Mouse (Mus musculus) gastrocnemius, postnatal 36 days (tissue): Measurements from ENCODE around the gene Rab13. TPM values are rescaled to one million over a fixed set of nuclear protein-coding genes. Genes with fewer than 3 reads are reported as not detected.

Experiments used
- DNase-seq, 2 experiments: peaks; one replicate each; pipeline ENCODE4 v3.0.0; 2022
- intact Hi-C: fragments of 180-260 bp; cut with DNase I; formaldehyde crosslinking; loops from one replicate; pipeline ENCODE4 v1.15.1; 2025
- long read RNA-seq, 2 experiments: library from polyadenylated mRNA; stranded (forward); transcript quantifications; one replicate each; pipeline ENCODE4 v2.0.0; 2021
- total RNA-seq, 2 experiments: library from RNA; stranded (reverse); gene quantifications; 2 replicates each; pipeline ENCODE4 v1.2.3; 2021

Rab13 gene
- total RNA-seq, result 1 to 10 TPM; 6.1 to 7.1 TPM
- long read RNA-seq, experiment 1, partial matches to known transcripts, result 17 of 20 reads
- long read RNA-seq, experiment 1, other reads (novel, unspliced or antisense), result 1 of 20 reads
- long read RNA-seq, experiment 2, partial matches to known transcripts, result 8 of 14 reads
- long read RNA-seq, experiment 2, other reads (novel, unspliced or antisense), result 2 of 14 reads

- DNase-seq, result peak; percentile 77 to 83
- intact Hi-C loops, result no loop called here
Measured at GRCm38 (mm10) chr3:90213377-90213866, at the start of gene Rab13, which contains the start of gene Rps27. Rab13 (plus strand) TSS chr3:90213695. Rps27 (minus strand) TSS chr3:90213651.

GRCm38 (mm10) chr3:90179566-90179965 lies 33.9 kb upstream of the Rab13 start:
- DNase-seq, result no peak
- intact Hi-C loops, result no loop called here

- no peak for DNase-seq
- intact Hi-C loops, result no loop called here
Measured at GRCm38 (mm10) chr3:90183581-90183980, 29.9 kb upstream of the Rab13 start.

- DNase-seq, result no peak
- intact Hi-C loops, result no loop called here
Measured at GRCm38 (mm10) chr3:90190859-90191510, 22.5 kb upstream of the Rab13 start.

- intact Hi-C loops, result no loop called here
- no peak for DNase-seq
Measured at GRCm38 (mm10) chr3:90194759-90195158, 18.7 kb upstream of the Rab13 start.

GRCm38 (mm10) chr3:90195644-90196043 lies 17.9 kb upstream of the Rab13 start:
- no peak for DNase-seq
- intact Hi-C loops, result no loop called here

GRCm38 (mm10) chr3:90197548-90197947 lies 15.9 kb upstream of the Rab13 start:
- intact Hi-C loops, result no loop called here
- no peak for DNase-seq

GRCm38 (mm10) chr3:90202884-90203283 lies 10.6 kb upstream of the Rab13 start:
- no peak for DNase-seq
- intact Hi-C loops, result no loop called here

GRCm38 (mm10) chr3:90203619-90204018 lies 9.9 kb upstream of the Rab13 start:
- intact Hi-C loops, result no loop called here
- DNase-seq, result no peak

- no peak for DNase-seq
- intact Hi-C loops, result no loop called here
Measured at GRCm38 (mm10) chr3:90204582-90204981, 8.9 kb upstream of the Rab13 start.

- intact Hi-C loops, result no loop called here
- no peak for DNase-seq
Measured at GRCm38 (mm10) chr3:90208662-90209061, 4.8 kb upstream of the Rab13 start.

- no peak for DNase-seq
- intact Hi-C loops, result no loop called here
Measured at GRCm38 (mm10) chr3:90209908-90210566, 3.5 kb upstream of the Rab13 start.

- DNase-seq, result no peak
- intact Hi-C loops, result no loop called here
Measured at GRCm38 (mm10) chr3:90211475-90212398, 1.8 kb upstream of the Rab13 start.

- no peak for DNase-seq
- intact Hi-C loops, result no loop called here
Measured at GRCm38 (mm10) chr3:90212723-90213122, 772 bp upstream of the Rab13 start.

- DNase-seq, result no peak
- intact Hi-C loops, result no loop called here
Measured at GRCm38 (mm10) chr3:90213956-90214684, 625 bp downstream of the Rab13 start.

GRCm38 (mm10) chr3:90215825-90216380 lies 2.4 kb downstream of the Rab13 start:
- intact Hi-C loops, result no loop called here
- no peak for DNase-seq

GRCm38 (mm10) chr3:90220088-90220487 lies 6.6 kb downstream of the Rab13 start:
- DNase-seq, result peak in 1 of 2 experiments; percentile 13

GRCm38 (mm10) chr3:90220531-90220951 lies 7.0 kb downstream of the Rab13 start:
- intact Hi-C loops, result loop anchor here (1.0 to 5.0 kb wide), 3 partner anchors 44 to 247 kb away; partner anchors contain the start of genes Dennd4b and Npr1
- peak; percentile 74 to 78 for DNase-seq

More at GRCm38 (mm10) chr3:90220088-90220487, 6.6 kb downstream of the Rab13 start:
- intact Hi-C loops, result loop anchor here (1.0 to 5.0 kb wide), 3 partner anchors 45 to 247 kb away; partner anchors contain the start of genes Dennd4b and Npr1

- DNase-seq, result no peak
- intact Hi-C loops, result loop anchor here (2.0 to 5.0 kb wide), 2 partner anchors 44 to 246 kb away; partner anchors contain the start of genes Dennd4b and Npr1
Measured at GRCm38 (mm10) chr3:90221123-90221522, 7.6 kb downstream of the Rab13 start.
